Mouse (Mus musculus) limb, embryonic 15.5 days (tissue): ENCODE data around the gene Mkrn3. TPM values are rescaled to one million over a fixed set of nuclear protein-coding genes. Genes with fewer than 3 reads are reported as not detected.

Experiments used
- ATAC-seq: fragments of 200-750 bp; cut with Nextera tagmentation; 2 replicates; pipeline ENCODE4 v1.8.0; 2017; ENCODE audit warnings: low read depth, moderate TSS enrichment; ENCODE audit not compliant: insufficient number of reproducible peaks, low FRiP score, low TSS enrichment
- H3K27ac ChIP-seq: fragments of 300-500 bp; sonication (generic); 2 replicates; pipeline ENCODE4 v1.5.1; 2015; ENCODE audit warnings: moderate library complexity, mild to moderate bottlenecking, inconsistent platforms
- H3K27me3 ChIP-seq: fragments of 300-500 bp; sonication (generic); 2 replicates; pipeline ENCODE4 v1.6.1; 2015; ENCODE audit warnings: inconsistent platforms
- H3K36me3 ChIP-seq: fragments of 300-500 bp; sonication (generic); 2 replicates; pipeline ENCODE4 v1.6.1; 2015; ENCODE audit warnings: inconsistent platforms
- H3K4me1 ChIP-seq: fragments of 300-500 bp; sonication (generic); 2 replicates; pipeline ENCODE4 v1.6.1; 2015; ENCODE audit warnings: inconsistent platforms
- H3K4me2 ChIP-seq: fragments of 300-500 bp; sonication (generic); 2 replicates; pipeline ENCODE4 v1.6.1; 2015; ENCODE audit warnings: mild to moderate bottlenecking, inconsistent platforms
- H3K4me3 ChIP-seq: fragments of 300-500 bp; sonication (generic); 2 replicates; pipeline ENCODE4 v1.5.1; 2015; ENCODE audit warnings: mild to moderate bottlenecking, inconsistent platforms
- H3K9ac ChIP-seq: fragments of 300-500 bp; sonication (generic); 2 replicates; pipeline ENCODE4 v1.6.1; 2015; ENCODE audit warnings: inconsistent platforms
- H3K9me3 ChIP-seq: fragments of 300-500 bp; sonication (generic); 2 replicates; pipeline ENCODE4 v1.6.1; 2016; ENCODE audit warnings: inconsistent platforms
- WGBS: fragments of 180-500 bp; shearing (Covaris S2); methylation state at CpG from one replicate; pipeline ENCODE4 v1.1.7; 2015; 5-methylcytosine and 5-hydroxymethylcytosine counted together
- polyA plus RNA-seq: library from polyadenylated mRNA; unstranded; fragments of >200 nt; fragmentation: Nextera tagmentation; extraction: Ambion mirVana; gene quantifications from 2 replicates; pipeline ENCODE4 v1.2.1, GENCODE M21; 2015

Mkrn3 gene
- polyA plus RNA-seq, 1 experiment from 2014 or later = 6.5 TPM

GRCm38 (mm10) chr7:62376510-62377304 lies 43.2 kb downstream of the Mkrn3 start, which contains the start of gene Magel2:
Magel2 (plus strand) TSS chr7:62377010.
- H3K9me3 ChIP-seq = 0 out of 2 replicates have a peak, but pooled peaks cover 4% of the 10 kb centered on the region
- H3K9ac ChIP-seq = peak within 1 kb of the TSS; percentile 44
- H3K4me1 ChIP-seq = 0 out of 2 replicates have a peak, but pooled peaks cover 2% of the 10 kb centered on the region
- H3K27me3 ChIP-seq = no peaks in the 10 kb centered on the region
- H3K36me3 ChIP-seq = 0 out of 2 replicates have a peak, but pooled peaks cover 3% of the 10 kb centered on the region
- H3K27ac ChIP-seq = peak within 1 kb of the TSS; percentile 48; the same call in 1 of the 2 replicates
- WGBS = 19% methylated on average over 31 of the region's 31 CpGs
- peak within 1 kb of the TSS; percentile 51 for H3K4me3 ChIP-seq
- H3K4me2 ChIP-seq = peak within 1 kb of the TSS; percentile 55
- ATAC-seq = peak; percentile 88

GRCm38 (mm10) chr7:62375658-62376057 lies 44.3 kb downstream of the Mkrn3 start:
- 0 out of 2 replicates have a peak, but pooled peaks cover 3% of the 10 kb centered on the region for H3K36me3 ChIP-seq
- no peak overlapping the region for H3K4me2 ChIP-seq
- WGBS = 25% methylated on average over 4 of the region's 4 CpGs
- H3K9me3 ChIP-seq = 0 out of 2 replicates have a peak, but pooled peaks cover 4% of the 10 kb centered on the region
- no peaks in the 10 kb centered on the region for H3K27me3 ChIP-seq
- no peak overlapping the region for H3K9ac ChIP-seq
- H3K4me3 ChIP-seq = no peak overlapping the region
- no peak for ATAC-seq
- 0 out of 2 replicates have a peak, but pooled peaks cover 2% of the 10 kb centered on the region for H3K4me1 ChIP-seq
- no peak overlapping the region for H3K27ac ChIP-seq

Other genes with a start within 250 kb of the Mkrn3 start
- gene Ndn, start 73.6 kb downstream of the Mkrn3 start, polyA plus RNA-seq = 122 and 165 TPM in 2 replicates
- gene Magel2, start 43.1 kb downstream of the Mkrn3 start, polyA plus RNA-seq = 5.1 and 10.0 TPM in 2 replicates
- 26.2 and 27.1 TPM in 2 replicates for gene Peg12, start 44.4 kb upstream of the Mkrn3 start, polyA plus RNA-seq